Mouse (Mus musculus): ENCODE measurements around the gene Golt1b. TPM values are rescaled to one million over a fixed set of nuclear protein-coding genes. Genes with fewer than 3 reads are reported as not detected.
A peak's percentile ranks its signal among the peaks of the same experiment; 100 is the strongest.
"Not testable (repeated sequence)": the region's sequence is repeated elsewhere in the genome, so short reads cannot be mapped to it uniquely, and the experiment has no call there.

Golt1b gene
- polyA plus RNA-seq (2012; rRNA removed): 25.3 and 25.5 TPM in 2 replicates

DNA sequence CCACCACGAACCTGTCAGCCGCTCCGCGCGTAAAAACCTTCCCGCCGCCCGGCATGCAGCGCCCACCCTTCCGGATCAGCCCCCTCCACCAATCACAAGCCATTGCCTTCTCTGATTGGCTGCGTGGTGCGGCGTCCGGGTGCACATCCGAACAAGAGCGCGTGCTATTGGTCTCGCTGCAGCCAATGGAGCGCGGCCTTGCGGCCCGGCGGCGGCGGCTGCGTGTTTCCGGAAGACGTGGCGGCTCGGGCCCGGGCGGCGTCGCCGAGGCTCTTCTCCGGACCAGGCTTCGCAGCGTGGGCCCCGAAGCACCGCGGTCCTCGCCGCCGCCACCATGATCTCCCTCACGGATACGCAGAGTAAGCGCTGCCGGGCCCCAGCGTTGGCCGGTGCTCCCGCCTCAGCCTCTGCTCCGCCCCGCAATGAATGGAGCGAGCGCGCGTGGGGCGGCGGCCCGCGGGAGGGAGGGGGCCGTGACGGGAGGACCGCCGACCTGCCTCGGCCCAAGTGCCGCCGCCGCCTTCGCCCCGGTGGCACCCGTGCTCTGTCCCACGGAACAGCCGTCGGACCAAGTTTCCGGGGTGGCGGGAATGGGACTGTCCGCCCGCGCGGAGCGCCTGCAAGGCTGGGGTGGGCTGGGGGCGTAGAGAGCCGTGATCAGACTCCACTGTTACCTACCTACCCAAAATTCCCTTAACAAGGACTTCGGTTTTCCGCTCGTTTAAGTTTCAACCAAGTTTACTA lies at the start of gene Golt1b, which contains the start of gene Recql:
Gene Golt1b, plus strand, starts transcription at position 211 of the 744 bp plus-strand sequence.
Gene Recql, minus strand, starts transcription at position 77 of the 744 bp plus-strand sequence.
- peak within 1 kb of the TSS; percentile 89 for H3K4me3 ChIP-seq (ENCODE audit: insufficient read depth, low read length)
- TF ChIP-seq POLR2A (IDR thresholded peaks at IDR 0.05; ENCODE audit: extremely low read depth, insufficient read depth, low read length) (peak; percentile 28; the same call in 1 of the 2 replicates), CTCF (IDR thresholded peaks at IDR 0.05; ENCODE audit: extremely low read depth, insufficient read depth, low read length) (no peak)
- H3K4me1 ChIP-seq (ENCODE audit: control insufficient read depth, insufficient read depth, low read length): peaks cover 1% of the 10 kb centered on the region; the same call in 1 of the 2 replicates
- no peak within 1 kb of the TSS for H3K27ac ChIP-seq (ENCODE audit: insufficient read depth, low read length)

DNA sequence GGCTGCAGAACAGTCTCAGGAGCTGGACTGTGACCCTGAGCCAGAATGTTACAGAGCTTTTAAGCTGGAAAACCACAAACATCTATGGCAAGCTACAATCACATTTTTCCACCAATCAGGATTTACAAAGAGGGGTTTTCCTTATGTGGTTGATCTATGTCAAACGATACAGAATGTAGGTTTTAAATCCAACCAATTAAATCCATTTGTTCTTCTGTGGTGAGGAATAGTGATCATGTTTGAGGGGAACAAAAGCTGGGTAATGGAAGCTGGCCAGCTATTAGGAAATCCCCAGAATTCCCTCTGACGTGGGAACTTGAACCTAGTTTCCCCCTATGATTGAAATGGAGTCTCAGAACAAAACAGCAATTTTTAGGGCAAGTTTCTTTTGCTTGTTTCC lies 48.1 kb upstream of the Golt1b start:
- H3K27ac ChIP-seq (ENCODE audit: insufficient read depth, low read length): no peak overlapping the region
- no peak overlapping the region for H3K4me3 ChIP-seq (ENCODE audit: insufficient read depth, low read length)
- no peaks in the 10 kb centered on the region for H3K4me1 ChIP-seq (ENCODE audit: control insufficient read depth, insufficient read depth, low read length)
- TF ChIP-seq POLR2A (IDR thresholded peaks at IDR 0.05; ENCODE audit: extremely low read depth, insufficient read depth, low read length): no peak
- TF ChIP-seq CTCF (IDR thresholded peaks at IDR 0.05; ENCODE audit: extremely low read depth, insufficient read depth, low read length): no peak

DNA sequence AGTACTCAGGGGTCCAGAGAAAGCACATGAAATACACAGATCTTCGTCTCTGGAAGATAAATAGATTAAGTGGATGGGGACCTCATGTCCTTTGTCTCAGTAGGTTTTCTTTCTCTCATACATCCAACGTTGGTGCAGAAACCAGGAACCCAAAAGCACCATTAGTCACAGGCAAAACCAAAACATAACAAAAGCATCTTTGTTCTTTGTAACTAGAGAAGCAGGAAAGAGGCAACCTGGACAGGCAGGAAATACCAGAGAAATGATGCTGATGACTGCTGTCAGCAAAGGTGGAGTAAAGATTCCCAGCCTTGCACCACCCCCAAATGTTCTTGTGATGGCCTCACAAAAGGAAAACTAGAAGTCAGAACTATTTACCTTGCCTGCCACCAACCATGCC lies 47.4 kb upstream of the Golt1b start:
- H3K4me1 ChIP-seq (ENCODE audit: control insufficient read depth, insufficient read depth, low read length): no peaks in the 10 kb centered on the region
- no peak overlapping the region for H3K4me3 ChIP-seq (ENCODE audit: insufficient read depth, low read length)
- TF ChIP-seq CTCF (IDR thresholded peaks at IDR 0.05; ENCODE audit: extremely low read depth, insufficient read depth, low read length) (no peak), POLR2A (IDR thresholded peaks at IDR 0.05; ENCODE audit: extremely low read depth, insufficient read depth, low read length) (no peak)
- H3K27ac ChIP-seq (ENCODE audit: insufficient read depth, low read length): no peak overlapping the region

DNA sequence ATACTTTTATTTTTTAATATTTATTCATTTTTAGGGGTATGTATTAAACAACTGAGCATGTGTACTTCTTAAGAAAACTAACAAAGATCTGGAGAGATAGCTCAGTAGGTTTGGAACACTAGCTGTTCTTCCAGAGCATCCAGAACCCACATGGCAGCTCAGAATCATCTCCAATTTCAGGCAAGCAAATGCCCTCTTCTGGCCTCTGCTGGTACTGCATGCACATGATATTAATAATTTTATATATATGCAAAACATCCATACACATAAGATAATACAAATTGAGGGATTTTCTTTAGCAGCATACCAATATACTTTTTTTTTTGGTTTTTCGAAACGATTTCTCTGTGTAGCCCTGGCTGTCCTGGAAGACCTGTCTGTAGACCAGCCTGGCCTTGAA lies 43.5 kb upstream of the Golt1b start:
- TF ChIP-seq CTCF (IDR thresholded peaks at IDR 0.05; ENCODE audit: extremely low read depth, insufficient read depth, low read length): peak; percentile 56
- no peak for TF ChIP-seq POLR2A (IDR thresholded peaks at IDR 0.05; ENCODE audit: extremely low read depth, insufficient read depth, low read length)
- no peak overlapping the region for H3K4me3 ChIP-seq (ENCODE audit: insufficient read depth, low read length)
- no peak overlapping the region for H3K27ac ChIP-seq (ENCODE audit: insufficient read depth, low read length)
- H3K4me1 ChIP-seq (ENCODE audit: control insufficient read depth, insufficient read depth, low read length): 0 out of 2 replicates have a peak, but pooled peaks cover 1% of the 10 kb centered on the region

DNA sequence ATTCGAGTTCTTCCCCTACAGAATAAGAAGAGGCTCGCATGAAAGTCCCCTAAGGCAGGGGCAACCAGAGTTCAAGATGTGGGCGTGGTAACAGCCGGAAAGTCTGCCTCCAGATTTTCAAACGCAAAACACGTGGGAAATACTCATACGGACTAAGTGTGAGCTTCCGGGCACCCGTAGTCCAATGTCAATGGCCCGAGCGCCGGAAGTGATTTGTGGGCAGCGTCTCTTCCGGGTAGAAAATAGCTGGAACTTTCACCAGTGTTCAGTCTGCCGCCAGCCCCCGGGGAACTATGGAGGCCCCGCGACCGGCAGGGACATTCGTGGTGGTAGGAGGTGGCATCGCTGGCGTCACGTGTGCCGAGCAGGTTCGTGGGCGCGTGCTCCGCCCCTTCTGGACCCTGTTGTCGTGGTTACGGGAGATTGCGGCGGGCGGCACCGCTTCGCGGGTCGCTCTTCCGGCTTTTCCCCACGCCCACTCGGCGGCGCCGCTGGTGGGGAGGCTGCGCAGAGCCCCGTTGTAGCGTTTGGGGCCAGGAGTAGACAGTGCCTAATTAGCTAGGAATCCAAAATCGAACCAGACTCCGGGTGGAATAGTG lies 41.5 kb upstream of the Golt1b start, which contains the start of gene Pyroxd1:
Gene Pyroxd1, plus strand, starts transcription at position 215 of the 599 bp plus-strand sequence.
- Histone ChIP-seq H3K4me3 (ENCODE audit: insufficient read depth, low read length) (peak within 1 kb of the TSS; percentile 67), H3K4me1 (ENCODE audit: control insufficient read depth, insufficient read depth, low read length) (0 out of 2 replicates have a peak, but pooled peaks cover 1% of the 10 kb centered on the region), H3K27ac (ENCODE audit: insufficient read depth, low read length) (peak within 1 kb of the TSS; percentile 84)
- TF ChIP-seq POLR2A (IDR thresholded peaks at IDR 0.05; ENCODE audit: extremely low read depth, insufficient read depth, low read length): peak; percentile 46; the same call in 1 of the 2 replicates
- TF ChIP-seq CTCF (IDR thresholded peaks at IDR 0.05; ENCODE audit: extremely low read depth, insufficient read depth, low read length): no peak

DNA sequence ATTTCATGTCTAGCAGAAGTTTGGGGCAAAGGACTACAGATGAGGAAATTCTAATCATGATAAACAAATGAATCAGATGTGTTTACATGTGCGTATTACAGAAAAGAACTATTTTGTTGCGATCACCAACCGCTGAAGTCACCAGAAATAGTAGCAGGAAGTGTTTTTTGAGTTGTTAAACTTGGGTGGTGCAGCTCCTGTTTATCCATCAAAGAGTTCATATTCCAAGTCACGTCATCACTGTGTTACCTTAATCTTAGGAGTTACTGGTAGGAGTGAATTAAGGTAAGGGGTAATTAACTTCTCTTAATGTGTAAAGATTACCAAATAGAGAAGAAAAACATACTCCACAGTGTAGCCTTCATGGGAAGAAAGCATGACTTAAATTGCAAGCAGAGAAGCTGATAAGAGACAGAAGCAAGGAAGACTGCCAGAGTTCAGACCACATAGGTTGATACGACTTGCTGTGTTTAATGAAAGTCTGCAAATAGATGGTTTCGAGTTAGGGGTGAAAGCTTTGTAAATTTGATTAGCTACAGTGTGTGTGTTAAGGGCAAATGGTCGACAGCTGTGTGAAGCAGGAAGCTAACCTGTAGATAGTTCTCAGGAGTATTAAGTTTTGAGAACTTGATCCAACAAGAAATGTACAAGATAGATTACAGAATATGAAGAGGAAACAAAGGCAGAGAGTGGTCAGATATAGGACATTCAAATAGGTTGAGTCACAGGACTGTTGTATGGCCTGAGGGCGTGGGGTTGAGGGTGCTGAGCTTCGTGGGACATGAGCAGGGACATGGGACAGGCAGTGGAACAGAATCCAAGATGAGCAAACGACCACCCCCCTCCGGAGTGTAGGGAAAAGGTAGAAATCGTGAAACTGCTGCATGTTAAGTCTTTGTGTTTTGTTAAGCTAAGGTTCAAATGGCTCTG lies 40.6 kb upstream of the Golt1b start:
- Histone ChIP-seq H3K4me1 (ENCODE audit: control insufficient read depth, insufficient read depth, low read length) (0 out of 2 replicates have a peak, but pooled peaks cover 1% of the 10 kb centered on the region), H3K4me3 (ENCODE audit: insufficient read depth, low read length) (peak overlapping the region; percentile 67), H3K27ac (ENCODE audit: insufficient read depth, low read length) (no peak overlapping the region)
- TF ChIP-seq POLR2A (IDR thresholded peaks at IDR 0.05; ENCODE audit: extremely low read depth, insufficient read depth, low read length) (no peak), CTCF (IDR thresholded peaks at IDR 0.05; ENCODE audit: extremely low read depth, insufficient read depth, low read length) (no peak)

DNA sequence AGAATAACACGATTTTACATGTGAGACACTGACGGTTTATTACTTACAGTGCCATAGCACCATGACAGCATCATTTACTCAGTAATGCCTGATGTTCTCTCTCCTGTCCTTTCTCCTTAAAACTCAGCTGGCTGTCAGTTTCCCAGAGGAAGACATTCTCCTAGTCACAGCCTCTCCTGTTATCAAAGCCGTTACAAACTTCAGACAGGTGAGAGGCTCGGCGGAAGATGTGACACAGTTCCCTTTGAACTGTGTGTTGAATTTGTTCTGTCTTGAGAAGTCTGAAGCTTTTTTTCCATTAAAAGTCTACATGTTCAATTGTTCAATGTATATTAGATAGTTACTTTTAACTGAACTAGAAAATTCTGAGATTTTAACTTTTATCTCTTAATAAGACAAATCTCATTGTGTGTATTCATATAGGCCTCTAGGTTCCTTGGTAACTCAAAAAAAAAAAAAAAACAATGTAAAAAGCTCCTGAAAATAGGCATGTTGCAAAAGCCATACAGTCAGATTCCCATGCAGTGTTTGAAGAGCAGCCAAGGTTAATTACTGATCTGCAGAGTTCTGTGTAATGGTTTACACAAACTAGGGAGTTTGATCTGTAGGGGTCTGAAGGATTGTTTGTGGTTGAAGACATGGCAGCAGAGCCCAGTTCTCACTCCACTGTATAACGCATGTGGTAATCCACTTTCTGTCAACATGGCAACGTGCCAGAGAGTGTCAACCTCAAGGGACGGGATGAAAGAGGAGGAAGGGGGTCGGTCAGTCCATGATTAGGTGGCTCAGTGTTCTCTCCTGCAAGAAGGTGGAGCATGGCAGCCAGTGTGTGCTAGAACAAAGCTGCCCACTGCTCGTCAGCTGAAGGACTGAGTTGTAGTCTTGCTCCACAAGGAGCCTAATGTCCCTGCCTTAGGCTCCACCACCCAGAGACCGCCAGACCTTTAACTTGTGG lies 39.3 kb upstream of the Golt1b start:
- TF ChIP-seq POLR2A (IDR thresholded peaks at IDR 0.05; ENCODE audit: extremely low read depth, insufficient read depth, low read length): no peak
- no peak for TF ChIP-seq CTCF (IDR thresholded peaks at IDR 0.05; ENCODE audit: extremely low read depth, insufficient read depth, low read length)
- H3K27ac ChIP-seq (ENCODE audit: insufficient read depth, low read length): no peak overlapping the region
- H3K4me1 ChIP-seq (ENCODE audit: control insufficient read depth, insufficient read depth, low read length): 0 out of 2 replicates have a peak, but pooled peaks cover 1% of the 10 kb centered on the region
- H3K4me3 ChIP-seq (ENCODE audit: insufficient read depth, low read length): no peak overlapping the region

DNA sequence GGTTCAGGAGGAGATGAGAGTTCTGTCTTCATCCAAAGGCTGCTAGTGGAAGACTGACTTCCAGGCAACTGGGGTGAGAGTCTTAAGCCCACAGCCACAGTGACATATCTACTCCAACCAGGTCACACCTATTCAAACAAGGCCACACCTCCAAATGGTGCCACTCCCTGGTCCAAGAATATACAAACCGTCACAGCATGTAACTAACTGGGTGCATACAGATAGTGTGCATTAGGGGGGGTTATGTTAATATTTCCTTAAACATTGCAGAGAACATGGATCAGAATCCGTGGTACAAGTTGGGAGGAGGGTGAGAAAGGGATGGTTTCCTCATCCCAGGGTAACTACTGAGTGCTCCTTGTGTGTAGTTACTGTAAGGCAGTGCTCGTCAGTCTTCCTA lies 34.9 kb upstream of the Golt1b start:
- H3K4me3 ChIP-seq (ENCODE audit: insufficient read depth, low read length); H3K27ac ChIP-seq (ENCODE audit: insufficient read depth, low read length); H3K4me1 ChIP-seq (ENCODE audit: control insufficient read depth, insufficient read depth, low read length): not testable (repeated sequence)
